Mouse (Mus musculus) regulatory T cell (primary cell): ENCODE measurements around the gene Rpn2.

Experiments
- in situ Hi-C: fragments of 300-600 bp; cut with MboI, MseI; formaldehyde crosslinking; loops from one replicate; pipeline ENCODE4 v1.15.1; 2025; ENCODE audit warnings: high pct_unique_total_duplicates

Rpn2 gene

GRCm38 (mm10) chr2:157278717-157279415 is at the start of gene Rpn2:
Rpn2 (plus strand) TSS chr2:157279017.
- in situ Hi-C loops = no loop called here

DNA sequence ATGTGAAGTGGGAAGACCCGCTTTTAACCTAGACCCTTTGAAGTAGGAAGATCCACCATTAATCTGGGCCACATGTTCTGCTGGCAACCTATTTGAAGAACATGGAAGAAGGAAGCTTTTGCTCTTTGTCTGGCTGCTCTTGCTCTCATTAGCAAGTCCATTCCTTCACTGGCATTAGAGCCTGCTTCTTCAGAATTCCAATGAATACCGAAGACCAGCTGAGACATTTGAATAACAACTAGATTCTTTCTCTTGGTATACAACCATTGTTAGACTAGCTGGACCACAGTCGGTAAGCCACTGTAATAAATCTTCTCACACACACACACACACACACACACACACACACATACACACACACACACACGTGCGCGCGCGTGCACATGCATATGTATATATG is 42.9 kb upstream of the Rpn2 start:
- in situ Hi-C loops = no loop called here

DNA sequence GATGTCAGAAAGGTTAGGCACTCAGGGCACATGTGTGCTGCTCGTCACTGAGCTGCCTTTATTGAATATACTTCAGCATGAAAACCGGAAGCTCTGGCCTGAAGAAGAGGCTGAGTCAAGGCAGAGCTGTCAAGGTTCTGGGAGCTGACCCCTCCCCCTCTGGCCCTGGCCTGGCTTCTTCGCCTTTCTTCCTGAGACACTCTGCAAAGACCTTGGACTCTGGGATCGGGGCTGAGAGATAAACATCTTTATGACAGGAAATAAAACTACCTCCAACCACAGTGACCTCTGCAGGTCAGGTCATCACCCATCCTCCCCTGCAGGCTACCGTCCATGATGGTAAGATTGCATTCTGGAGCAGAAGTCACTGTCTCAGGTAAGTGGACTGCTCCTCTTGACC is 33.8 kb upstream of the Rpn2 start:
- in situ Hi-C loops = no loop called here

DNA sequence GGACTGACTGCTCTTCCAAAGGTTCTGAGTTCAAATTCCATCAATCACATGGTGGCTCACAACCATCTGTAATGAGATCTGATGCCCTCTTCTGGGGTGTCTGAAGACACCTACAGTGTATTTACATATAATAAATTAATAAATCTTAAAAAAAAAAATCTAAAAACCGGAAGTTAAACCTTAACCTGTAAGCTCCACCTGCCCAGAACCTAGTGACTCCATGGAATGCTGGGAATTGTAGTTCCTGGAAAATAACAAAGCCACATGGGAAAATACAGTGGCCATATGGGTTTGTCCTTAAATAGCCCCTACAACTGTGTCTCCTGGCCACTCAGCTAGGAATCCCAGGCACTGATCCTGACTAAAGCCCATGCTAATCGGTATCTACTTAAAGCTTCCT is 33.2 kb upstream of the Rpn2 start:
- in situ Hi-C loops = no loop called here

- in situ Hi-C loops = no loop called here
Measured at GRCm38 (mm10) chr2:157248111-157248510, 30.7 kb upstream of the Rpn2 start.

GRCm38 (mm10) chr2:157259720-157260119 is 19.1 kb upstream of the Rpn2 start:
- in situ Hi-C loops = no loop called here

GRCm38 (mm10) chr2:157261930-157262329 is 16.9 kb upstream of the Rpn2 start:
- in situ Hi-C loops = no loop called here

DNA sequence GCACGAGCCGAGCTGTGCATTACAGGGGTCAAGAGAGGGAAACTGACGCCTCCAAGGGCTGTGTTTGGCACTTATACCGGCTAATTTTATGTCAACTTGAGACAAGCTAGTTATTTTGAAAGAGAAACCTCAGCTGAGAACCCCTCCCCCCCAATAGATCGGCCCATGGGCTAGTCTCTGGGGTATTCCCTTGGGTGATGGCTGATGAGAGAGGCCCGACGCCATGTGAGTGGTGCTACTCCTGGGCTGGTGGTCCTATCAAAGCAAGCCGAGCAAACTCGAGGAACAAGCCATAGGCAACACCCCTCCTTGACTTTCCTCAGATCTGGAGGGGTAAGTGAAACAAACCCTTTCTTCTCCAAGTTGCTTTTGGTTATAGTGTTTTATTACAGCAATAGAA is 16.3 kb upstream of the Rpn2 start:
- in situ Hi-C loops = no loop called here

DNA sequence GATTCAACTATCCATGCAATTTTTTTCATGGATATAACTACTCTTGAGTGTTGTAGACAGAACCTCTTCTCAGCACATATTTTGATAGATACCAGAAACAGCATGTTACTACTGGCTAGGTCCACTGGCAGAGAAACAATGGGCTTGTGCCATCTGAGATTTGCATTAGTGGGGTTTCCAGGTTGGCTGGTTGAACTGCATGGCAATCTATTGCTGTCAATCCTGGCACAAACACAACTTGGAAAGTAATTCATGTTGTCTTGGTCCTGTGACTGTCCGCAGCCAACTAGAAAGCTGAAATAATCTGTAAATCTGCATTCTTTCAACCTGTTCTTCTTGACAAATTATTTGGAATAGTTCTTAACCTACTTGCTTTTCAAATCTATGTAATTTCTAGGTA is 15.7 kb upstream of the Rpn2 start:
- in situ Hi-C loops = no loop called here

- in situ Hi-C loops = no loop called here
Measured at GRCm38 (mm10) chr2:157263832-157264231, 15.0 kb upstream of the Rpn2 start.

DNA sequence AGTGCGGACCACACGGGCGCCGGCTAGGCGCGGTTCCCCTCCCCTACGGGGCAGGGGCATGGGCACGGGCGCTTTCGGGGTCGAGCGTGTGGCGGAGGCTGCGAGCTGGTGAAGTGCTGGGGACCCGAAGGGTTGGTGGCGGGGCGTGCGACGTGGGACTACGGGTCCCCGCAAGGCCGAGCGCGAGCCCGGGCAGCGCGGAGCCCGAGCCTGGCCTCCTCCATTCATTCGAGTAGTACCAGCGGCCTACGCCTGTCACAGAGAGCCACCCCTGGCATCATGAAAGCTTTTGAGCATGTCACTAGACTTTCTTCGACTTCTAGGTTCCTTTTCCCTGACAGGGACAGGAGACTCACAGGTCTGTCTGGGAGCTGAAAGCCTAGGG is 591 bp downstream of the Rpn2 start, which contains the start of gene Mroh8:
Gene Mroh8 (minus strand): TSS at position 134 of the 385 bp plus-strand sequence.
- in situ Hi-C loops = no loop called here

DNA sequence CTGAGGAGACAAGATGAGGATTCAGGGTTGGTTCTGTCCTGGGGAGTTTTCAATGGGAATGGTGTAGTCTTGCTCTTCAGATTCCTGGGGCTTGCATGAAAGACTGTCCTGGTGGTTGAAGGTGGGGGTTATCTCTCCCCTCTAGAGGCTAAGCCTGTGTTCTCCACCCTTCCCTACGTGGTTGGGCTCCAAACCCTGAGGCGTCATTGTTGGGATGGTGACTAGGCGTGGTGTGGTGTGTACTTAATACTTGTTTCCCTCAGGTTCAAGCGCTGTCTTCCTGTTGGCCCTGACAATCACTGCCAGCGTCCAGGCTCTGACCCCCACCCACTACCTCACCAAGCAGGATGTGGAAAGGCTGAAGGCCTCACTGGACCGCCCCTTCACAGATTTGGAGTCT is 4.5 kb downstream of the Rpn2 start:
- in situ Hi-C loops = no loop called here

GRCm38 (mm10) chr2:157287542-157287941 is 8.7 kb downstream of the Rpn2 start:
- in situ Hi-C loops = loop anchor here (5.0 kb wide), 1 partner anchor 285 kb away; the partner anchor contains the start of gene Blcap

- in situ Hi-C loops = loop anchor here (5.0 kb wide), 1 partner anchor 283 kb away; the partner anchor contains the start of gene Blcap
Measured at GRCm38 (mm10) chr2:157288996-157289395, 10.2 kb downstream of the Rpn2 start.

DNA sequence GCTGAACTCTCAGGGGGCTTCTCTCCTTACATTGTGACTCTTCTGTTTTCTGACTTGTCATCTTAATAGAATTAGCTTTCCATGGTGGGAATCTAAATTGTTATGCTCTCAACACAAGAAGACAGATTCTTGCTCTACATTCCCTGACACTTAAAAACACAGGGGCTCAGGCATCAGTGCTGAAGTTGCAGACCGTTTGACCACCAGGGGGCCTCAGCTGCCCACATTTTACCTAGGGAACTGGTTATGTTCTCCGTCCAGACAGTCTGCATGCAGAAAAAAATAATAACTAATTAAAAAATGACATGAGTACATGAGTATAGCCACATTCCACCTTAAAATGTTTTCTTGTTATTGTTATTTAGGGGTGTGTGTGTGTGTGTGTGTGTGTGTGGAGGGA is 13.3 kb downstream of the Rpn2 start:
- in situ Hi-C loops = no loop called here

DNA sequence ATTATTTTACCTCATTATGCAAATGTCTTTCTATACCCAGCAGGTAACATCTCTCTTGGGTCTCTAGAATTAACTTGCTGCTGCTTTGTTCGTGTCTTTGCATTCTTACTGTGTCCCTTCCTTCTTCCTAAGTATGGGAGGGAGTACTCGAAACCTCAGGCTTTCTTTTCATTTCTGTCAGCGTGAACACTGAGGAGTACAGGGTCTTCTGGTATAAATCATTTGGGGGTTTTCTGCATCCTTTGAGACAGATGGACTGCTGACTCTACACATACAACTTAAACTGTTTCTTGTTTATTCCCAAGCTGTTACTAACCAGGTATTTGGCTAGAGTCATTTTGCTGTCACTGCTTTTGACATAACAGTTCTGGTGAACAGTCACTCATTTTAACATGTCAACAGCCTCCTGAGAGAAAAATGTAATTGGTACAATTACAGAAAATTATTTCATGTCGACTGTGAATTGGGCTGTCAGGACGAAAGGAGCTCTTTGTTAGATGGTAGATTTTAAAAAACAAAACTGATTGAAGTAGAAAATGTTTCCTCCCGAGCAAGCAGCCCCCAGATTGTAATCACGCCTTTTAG is 17.4 kb downstream of the Rpn2 start:
- in situ Hi-C loops = no loop called here

- in situ Hi-C loops = no loop called here
Measured at GRCm38 (mm10) chr2:157300051-157300450, 21.2 kb downstream of the Rpn2 start.

- in situ Hi-C loops = no loop called here
Measured at GRCm38 (mm10) chr2:157303096-157303495, 24.3 kb downstream of the Rpn2 start.

- in situ Hi-C loops = no loop called here
Measured at GRCm38 (mm10) chr2:157306091-157307032, 27.5 kb downstream of the Rpn2 start.

DNA sequence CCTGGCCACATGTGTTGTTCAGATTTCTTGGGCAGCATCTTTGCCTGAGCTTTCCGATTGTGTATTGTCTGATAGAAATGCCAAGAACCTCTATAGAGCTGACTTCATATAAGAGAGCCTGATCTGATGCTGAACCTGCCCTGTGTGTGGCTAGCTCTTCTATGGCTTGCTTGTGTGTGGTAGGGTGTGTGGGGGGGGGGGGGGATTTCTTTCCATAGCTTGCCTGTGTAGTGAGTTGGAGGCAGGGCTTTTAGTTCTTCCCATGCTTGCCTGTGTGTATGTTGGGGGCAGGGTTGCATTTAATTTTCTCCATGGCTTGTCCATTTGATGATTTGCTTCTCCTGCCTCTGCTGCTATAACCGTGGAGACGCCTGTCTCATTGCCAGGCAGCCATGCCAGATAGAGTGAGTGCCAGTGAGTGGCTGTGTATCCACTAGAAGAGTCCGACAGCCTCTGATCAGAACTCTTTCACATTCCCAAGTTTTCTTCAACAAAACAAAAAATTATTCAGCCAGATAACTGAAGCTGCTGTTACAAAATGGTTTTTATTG is 29.0 kb downstream of the Rpn2 start:
- in situ Hi-C loops = no loop called here

DNA sequence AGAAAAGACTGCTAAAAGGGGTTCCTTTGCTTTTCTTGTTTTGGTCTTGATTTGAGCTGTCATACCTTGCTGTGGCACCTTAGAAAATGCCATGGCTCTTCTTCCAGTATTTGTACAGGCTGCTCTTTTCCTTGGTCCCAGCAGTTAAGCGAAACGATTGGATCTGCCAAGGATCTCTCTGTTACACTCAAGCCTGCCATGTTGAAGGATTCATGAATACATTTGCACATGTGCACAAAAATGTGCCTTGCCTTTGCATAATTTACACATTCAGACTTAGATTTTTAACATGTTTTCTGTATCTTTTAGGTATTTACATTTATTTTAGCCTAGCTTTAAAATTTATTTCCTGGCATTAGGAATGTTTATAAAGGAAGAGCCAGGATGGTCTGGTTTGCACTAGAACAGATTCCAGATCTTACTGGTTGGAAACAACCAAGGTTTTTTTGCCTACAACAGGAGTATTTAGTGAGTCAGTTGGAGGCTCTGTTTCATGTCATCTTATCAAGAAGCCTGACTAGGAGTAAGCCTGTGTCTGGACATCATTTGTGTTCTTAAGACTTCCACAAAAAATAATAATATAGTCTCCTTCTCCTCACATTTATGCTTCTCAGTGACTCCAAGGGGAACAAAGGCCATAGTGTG is 29.6 kb downstream of the Rpn2 start:
- in situ Hi-C loops = no loop called here
